Mouse (Mus musculus) Muller cell, postnatal 12 days (primary cell): ENCODE data around the gene Eaf2.
A peak's percentile ranks its signal among the peaks of the same experiment; 100 is the strongest.
"Not testable (repeated sequence)": the region's sequence is repeated elsewhere in the genome, so short reads cannot be mapped to it uniquely, and the experiment has no call there.

Experiments used
- DNase-seq: peaks from one replicate; pipeline ENCODE4 v3.0.0-alpha.2; 2015; ENCODE audit errors: inconsistent ontology term

The Eaf2 gene

GRCm38 (mm10) chr16:36846894-36847293 lies 27.9 kb downstream of the Eaf2 start:
- not testable (repeated sequence) for DNase-seq

GRCm38 (mm10) chr16:36828820-36829219 lies 46.0 kb downstream of the Eaf2 start:
- DNase-seq: no peak

GRCm38 (mm10) chr16:36828054-36828786 lies 46.6 kb downstream of the Eaf2 start, which contains the start of gene Iqcb1:
Gene Iqcb1 (plus strand): TSS chr16:36828385.
- DNase-seq: peak; percentile 90

- DNase-seq: no peak
Measured at GRCm38 (mm10) chr16:36827611-36828053, 47.2 kb downstream of the Eaf2 start.

GRCm38 (mm10) chr16:36821474-36821873 lies 53.3 kb downstream of the Eaf2 start:
- peak; percentile 47 for DNase-seq

GRCm38 (mm10) chr16:36820747-36821146 lies 54.1 kb downstream of the Eaf2 start:
- DNase-seq: no peak

- peak; percentile 19 for DNase-seq
Measured at GRCm38 (mm10) chr16:36820016-36820415, 54.8 kb downstream of the Eaf2 start.

- DNase-seq: peak; percentile 78
Measured at GRCm38 (mm10) chr16:36817321-36817926, 57.4 kb downstream of the Eaf2 start.

- DNase-seq: no peak
Measured at GRCm38 (mm10) chr16:36816916-36817315, 57.9 kb downstream of the Eaf2 start.

- DNase-seq: no peak
Measured at GRCm38 (mm10) chr16:36813680-36814079, 61.1 kb downstream of the Eaf2 start.

- no peak for DNase-seq
Measured at GRCm38 (mm10) chr16:36808616-36809015, 66.2 kb downstream of the Eaf2 start.

- DNase-seq: no peak
Measured at GRCm38 (mm10) chr16:36802361-36802760, 72.4 kb downstream of the Eaf2 start.

- DNase-seq: no peak
Measured at GRCm38 (mm10) chr16:36798334-36798733, 76.5 kb downstream of the Eaf2 start.

- no peak for DNase-seq
Measured at GRCm38 (mm10) chr16:36794976-36795375, 79.8 kb downstream of the Eaf2 start.

- no peak for DNase-seq
Measured at GRCm38 (mm10) chr16:36790166-36790565, 84.6 kb downstream of the Eaf2 start.

GRCm38 (mm10) chr16:36786466-36786865 lies 88.3 kb downstream of the Eaf2 start:
- no peak for DNase-seq

- DNase-seq: peak; percentile 64
Measured at GRCm38 (mm10) chr16:36784594-36785313, 90.0 kb downstream of the Eaf2 start, which contains the start of gene Slc15a2. Gene Slc15a2 (minus strand): TSS chr16:36784962.

- peak; percentile 39 for DNase-seq
Measured at GRCm38 (mm10) chr16:36784146-36784545, 90.7 kb downstream of the Eaf2 start.

GRCm38 (mm10) chr16:36775658-36776057 lies 99.1 kb downstream of the Eaf2 start:
- no peak for DNase-seq

GRCm38 (mm10) chr16:36772996-36773395 lies 101.8 kb downstream of the Eaf2 start:
- DNase-seq: no peak

- no peak for DNase-seq
Measured at GRCm38 (mm10) chr16:36771703-36772102, 103.1 kb downstream of the Eaf2 start.

- DNase-seq: no peak
Measured at GRCm38 (mm10) chr16:36771244-36771643, 103.6 kb downstream of the Eaf2 start.
